In the genomic region with DNA sequence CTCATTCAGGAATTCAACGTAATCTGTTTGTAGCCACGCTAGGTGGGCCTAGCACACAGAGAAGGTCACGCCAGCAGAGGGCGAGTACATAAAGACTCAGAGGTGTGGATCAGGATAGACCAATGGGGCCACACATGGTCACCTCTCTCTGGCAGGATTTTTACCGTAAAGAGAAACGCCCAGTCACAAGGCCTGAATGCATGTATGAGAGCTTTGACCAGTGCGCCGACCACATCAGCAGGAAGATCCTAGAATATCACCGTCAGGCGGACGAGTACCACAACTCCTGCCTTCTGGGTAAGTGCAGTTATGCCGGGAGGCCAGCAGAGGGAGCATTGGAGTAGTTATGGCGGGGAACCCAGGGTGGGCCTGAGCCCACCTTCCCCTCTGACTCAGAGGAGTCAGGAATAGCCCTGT, we compare ENCODE assay signal across 8 mouse cellular contexts. TPM values are rescaled to one million over a fixed set of nuclear protein-coding genes. Genes with fewer than 3 reads are reported as not detected.
DNase-seq lines count a peak whose midpoint lies in the region; ATAC-seq and TF ChIP-seq lines count a peak whose summit lies in the region.

No protein-coding gene starts in this region.

- TF ChIP-seq CTCF in bone marrow, adult 2 months (IDR thresholded peaks at IDR 0.05; ENCODE audit: control insufficient read depth, insufficient read depth, low read length), result peak; percentile 72
- TF ChIP-seq CTCF in embryonic fibroblast, embryonic 13.5 days (IDR thresholded peaks at IDR 0.05; ENCODE audit: borderline replicate concordance, insufficient read depth, low read length), result peak; percentile 68; the same call in 1 of the 2 replicates
- peak; percentile 88 for TF ChIP-seq CTCF in layer of hippocampus, adult 2 months (conservative IDR thresholded peaks at IDR 0.05)

- H3K4me3 ChIP-seq in bone marrow, adult 2 months (replicated peaks; ENCODE audit: control insufficient read depth, low read depth, low read length), result no peak overlapping the region
- no peak overlapping the region for H3K4me3 ChIP-seq in embryonic fibroblast, embryonic 13.5 days (ENCODE audit: insufficient read depth, low read length)
- H3K4me3 ChIP-seq in layer of hippocampus, adult 2 months, result no peak overlapping the region

- WGBS in bone marrow, adult 2 months, result 11% methylated on average over 13 of the region's 13 CpGs

- TF ChIP-seq POLR2A in bone marrow, adult 2 months (IDR thresholded peaks at IDR 0.05; ENCODE audit: borderline replicate concordance, control insufficient read depth, low read depth, low read length), result no peak
- no peak for TF ChIP-seq POLR2A in embryonic fibroblast, embryonic 13.5 days (IDR thresholded peaks at IDR 0.05; ENCODE audit: low read depth, low read length)

- ATAC-seq in cerebellum, adult (ENCODE audit: insufficient number of reproducible peaks, low FRiP score, low TSS enrichment), result no peak

- DNase-seq in cerebellum, adult 18-20 months, result peak; percentile 18 to 36
- DNase-seq in heart, postnatal 14 days, result peak; percentile 70 to 78
- DNase-seq in layer of hippocampus, adult 2 months (ENCODE audit: low spot score in 2 of 2), result peak; percentile 15 to 56
- peak; percentile 74 for DNase-seq in lung, postnatal 10 days
- peak; percentile 30 to 65 for DNase-seq in right cerebral cortex, postnatal 10 days (ENCODE audit: low spot score in 2 of 2)

- no peaks in the 10 kb centered on the region for H3K4me1 ChIP-seq in bone marrow, adult 2 months (ENCODE audit: control insufficient read depth, insufficient read depth, low read length)
- no peaks in the 10 kb centered on the region for H3K4me1 ChIP-seq in embryonic fibroblast, embryonic 13.5 days (ENCODE audit: control insufficient read depth, insufficient read depth, low read length)

- intact Hi-C loops in heart, postnatal 14 days (cut with DNase I), result no loop called here

- no peak overlapping the region for H3K27ac ChIP-seq in bone marrow, adult 2 months (ENCODE audit: control insufficient read depth, insufficient read depth, low read depth, low read length, poor library complexity)
- no peak overlapping the region for H3K27ac ChIP-seq in embryonic fibroblast, embryonic 13.5 days (ENCODE audit: insufficient read depth, low read length)
- no peak overlapping the region for H3K27ac ChIP-seq in layer of hippocampus, adult 2 months

RNA-seq across cellular contexts. Expression of gene Tdrd7, which starts 23.5 kb away (rescaled TPM):
- polyA plus RNA-seq in bone marrow, adult 2 months (2011; ENCODE audit: insufficient read depth, insufficient read length, low replicate concordance, missing spikeins), result 8.6 and 15.2 TPM in 2 replicates
- 22.0 and 25.6 TPM in 2 replicates for polyA plus RNA-seq in embryonic fibroblast, embryonic 13.5 days (2011; ENCODE audit: insufficient read length, low read depth, missing spikeins)
- total RNA-seq in heart, postnatal 14 days (2021), result 10 to 100 TPM; 11.1 to 14.0 TPM
- 10 to 100 TPM; 26.5 to 29.7 TPM for total RNA-seq in layer of hippocampus, adult 2 months (2021)

RNA-seq across cellular contexts. Expression of gene Ccdc180, which starts 51.5 kb away (rescaled TPM):
- polyA plus RNA-seq in bone marrow, adult 2 months (2011; ENCODE audit: insufficient read depth, insufficient read length, low replicate concordance, missing spikeins), result 1.0 and 1.4 TPM in 2 replicates
- polyA plus RNA-seq in embryonic fibroblast, embryonic 13.5 days (2011; ENCODE audit: insufficient read length, low read depth, missing spikeins), result not detected in 2 replicates
- total RNA-seq in heart, postnatal 14 days (2021), result under 1 TPM in 1 of 2 experiments, not detected in 1; 0.17 TPM
- under 1 TPM; 0.56 to 0.79 TPM for total RNA-seq in layer of hippocampus, adult 2 months (2021)
